Mouse (Mus musculus): ENCODE results near the gene Fads1. TPM values are rescaled to one million over a fixed set of nuclear protein-coding genes. Genes with fewer than 3 reads are reported as not detected.

Gene Fads1
- polyA plus RNA-seq, 1 experiment = 161 TPM

GRCm38 (mm10) chr19:10181225-10181624, 1.5 kb upstream of the Fads1 start:
- Histone ChIP-seq H3K27me3 (ENCODE audit: control insufficient read depth, insufficient read depth, low read length) (no peaks in the 10 kb centered on the region), H3K4me1 (ENCODE audit: control insufficient read depth, insufficient read depth, low read length) (0 out of 2 replicates have a peak, but pooled peaks cover 4% of the 10 kb centered on the region), H3K4me3 (replicated peaks; ENCODE audit: insufficient read depth, low read depth, low read length) (no peak overlapping the region), H3K27ac (ENCODE audit: insufficient read depth, low read length) (no peak overlapping the region)
- DNase-seq = no peak
- WGBS = 77% methylated on average over 7 of the region's 7 CpGs
- TF ChIP-seq POLR2A (IDR thresholded peaks at IDR 0.05; ENCODE audit: borderline replicate concordance, insufficient read depth, low read length) (no peak), CTCF (IDR thresholded peaks at IDR 0.05; ENCODE audit: borderline replicate concordance, insufficient read depth, low read depth, low read length) (no peak)

GRCm38 (mm10) chr19:10182142-10182541, 546 bp upstream of the Fads1 start:
- Histone ChIP-seq H3K4me3 (replicated peaks; ENCODE audit: insufficient read depth, low read depth, low read length) (peak overlapping the region; percentile 90), H3K4me1 (ENCODE audit: control insufficient read depth, insufficient read depth, low read length) (0 out of 2 replicates have a peak, but pooled peaks cover 4% of the 10 kb centered on the region), H3K27me3 (ENCODE audit: control insufficient read depth, insufficient read depth, low read length) (no peaks in the 10 kb centered on the region), H3K27ac (ENCODE audit: insufficient read depth, low read length) (no peak overlapping the region)
- TF ChIP-seq CTCF (IDR thresholded peaks at IDR 0.05; ENCODE audit: borderline replicate concordance, insufficient read depth, low read depth, low read length) = no peak
- WGBS = 14% methylated on average over 7 of the region's 7 CpGs
- DNase-seq = no peak

- WGBS = 4% methylated on average over 35 of the region's 35 CpGs
- DNase-seq = peak; percentile 74 to 78
- peak overlapping the region; percentile 65 for H3K27ac ChIP-seq (ENCODE audit: insufficient read depth, low read length)
- peak overlapping the region; percentile 90 for H3K4me3 ChIP-seq (replicated peaks; ENCODE audit: insufficient read depth, low read depth, low read length)
- peaks cover 9% of the 10 kb centered on the region; the same call in 1 of the 2 replicates for H3K4me1 ChIP-seq (ENCODE audit: control insufficient read depth, insufficient read depth, low read length)
- H3K27me3 ChIP-seq (ENCODE audit: control insufficient read depth, insufficient read depth, low read length) = no peaks in the 10 kb centered on the region
- TF ChIP-seq CTCF (IDR thresholded peaks at IDR 0.05; ENCODE audit: borderline replicate concordance, insufficient read depth, low read depth, low read length) = no peak
- TF ChIP-seq POLR2A (IDR thresholded peaks at IDR 0.05; ENCODE audit: borderline replicate concordance, insufficient read depth, low read length) = peak; percentile 42; the same call in 1 of the 2 replicates
Measured at GRCm38 (mm10) chr19:10183299-10183983, 753 bp downstream of the Fads1 start.

GRCm38 (mm10) chr19:10184096-10184495, 1.4 kb downstream of the Fads1 start:
- Histone ChIP-seq H3K4me1 (ENCODE audit: control insufficient read depth, insufficient read depth, low read length) (peaks cover 14% of the 10 kb centered on the region), H3K27ac (ENCODE audit: insufficient read depth, low read length) (0 out of 2 replicates have a peak overlapping the region, but pooled peaks have one; percentile 65), H3K27me3 (ENCODE audit: control insufficient read depth, insufficient read depth, low read length) (no peaks in the 10 kb centered on the region), H3K4me3 (replicated peaks; ENCODE audit: insufficient read depth, low read depth, low read length) (peak overlapping the region; percentile 90)
- WGBS = 41% methylated on average over 12 of the region's 12 CpGs
- DNase-seq = no peak
- TF ChIP-seq CTCF (IDR thresholded peaks at IDR 0.05; ENCODE audit: borderline replicate concordance, insufficient read depth, low read depth, low read length) (no peak), POLR2A (IDR thresholded peaks at IDR 0.05; ENCODE audit: borderline replicate concordance, insufficient read depth, low read length) (no peak)

- no peaks in the 10 kb centered on the region for H3K27me3 ChIP-seq (ENCODE audit: control insufficient read depth, insufficient read depth, low read length)
- H3K27ac ChIP-seq (ENCODE audit: insufficient read depth, low read length) = no peak overlapping the region
- TF ChIP-seq CTCF (IDR thresholded peaks at IDR 0.05; ENCODE audit: borderline replicate concordance, insufficient read depth, low read depth, low read length) = no peak
- TF ChIP-seq POLR2A (IDR thresholded peaks at IDR 0.05; ENCODE audit: borderline replicate concordance, insufficient read depth, low read length) = no peak
- DNase-seq = no peak
- H3K4me3 ChIP-seq (replicated peaks; ENCODE audit: insufficient read depth, low read depth, low read length) = no peak overlapping the region
- H3K4me1 ChIP-seq (ENCODE audit: control insufficient read depth, insufficient read depth, low read length) = peaks cover 15% of the 10 kb centered on the region
- 79% methylated on average over 3 of the region's 3 CpGs for WGBS
Measured at GRCm38 (mm10) chr19:10185876-10186275, 3.2 kb downstream of the Fads1 start.

GRCm38 (mm10) chr19:10186569-10186968, 3.9 kb downstream of the Fads1 start:
- DNase-seq = no peak
- WGBS = 71% methylated on average over 8 of the region's 8 CpGs
- Histone ChIP-seq H3K27ac (ENCODE audit: insufficient read depth, low read length) (no peak overlapping the region), H3K4me3 (replicated peaks; ENCODE audit: insufficient read depth, low read depth, low read length) (no peak overlapping the region), H3K4me1 (ENCODE audit: control insufficient read depth, insufficient read depth, low read length) (peaks cover 15% of the 10 kb centered on the region), H3K27me3 (ENCODE audit: control insufficient read depth, insufficient read depth, low read length) (no peaks in the 10 kb centered on the region)
- TF ChIP-seq CTCF (IDR thresholded peaks at IDR 0.05; ENCODE audit: borderline replicate concordance, insufficient read depth, low read depth, low read length) (no peak), POLR2A (IDR thresholded peaks at IDR 0.05; ENCODE audit: borderline replicate concordance, insufficient read depth, low read length) (no peak)

GRCm38 (mm10) chr19:10188281-10188811, 5.7 kb downstream of the Fads1 start:
- TF ChIP-seq CTCF (IDR thresholded peaks at IDR 0.05; ENCODE audit: borderline replicate concordance, insufficient read depth, low read depth, low read length) (no peak), POLR2A (IDR thresholded peaks at IDR 0.05; ENCODE audit: borderline replicate concordance, insufficient read depth, low read length) (no peak)
- H3K4me1 ChIP-seq (ENCODE audit: control insufficient read depth, insufficient read depth, low read length) = peaks cover 15% of the 10 kb centered on the region
- H3K27me3 ChIP-seq (ENCODE audit: control insufficient read depth, insufficient read depth, low read length) = no peaks in the 10 kb centered on the region
- no peak overlapping the region for H3K4me3 ChIP-seq (replicated peaks; ENCODE audit: insufficient read depth, low read depth, low read length)
- DNase-seq = peak; percentile 75 to 88
- 4% methylated on average over 10 of the region's 10 CpGs for WGBS
- H3K27ac ChIP-seq (ENCODE audit: insufficient read depth, low read length) = 0 out of 2 replicates have a peak overlapping the region, but pooled peaks have one; percentile 8

- no peak for DNase-seq
- WGBS = 78% methylated on average over 6 of the region's 6 CpGs
- TF ChIP-seq POLR2A (IDR thresholded peaks at IDR 0.05; ENCODE audit: borderline replicate concordance, insufficient read depth, low read length) (no peak), CTCF (IDR thresholded peaks at IDR 0.05; ENCODE audit: borderline replicate concordance, insufficient read depth, low read depth, low read length) (no peak)
- Histone ChIP-seq H3K27ac (ENCODE audit: insufficient read depth, low read length) (no peak overlapping the region), H3K4me3 (replicated peaks; ENCODE audit: insufficient read depth, low read depth, low read length) (no peak overlapping the region), H3K27me3 (ENCODE audit: control insufficient read depth, insufficient read depth, low read length) (no peaks in the 10 kb centered on the region), H3K4me1 (ENCODE audit: control insufficient read depth, insufficient read depth, low read length) (peaks cover 13% of the 10 kb centered on the region)
Measured at GRCm38 (mm10) chr19:10189022-10189421, 6.3 kb downstream of the Fads1 start.

Data from cerebellum, adult 2 months (tissue).